Mouse (Mus musculus) spleen, postnatal 36 days (tissue): ENCODE results near the gene Krt83.
A peak's percentile ranks its signal among the peaks of the same experiment; 100 is the strongest.

Source experiments
- DNase-seq, 2 experiments: peaks; one replicate each; pipeline ENCODE4 v3.0.0; 2022; ENCODE audit warnings: low spot score in 2 of 2, mixed read lengths in 1 of 2

The Krt83 gene

GRCm38 (mm10) chr15:101479007-101479665 is 12.2 kb downstream of the Krt83 start:
- no peak for DNase-seq

- no peak for DNase-seq
These were observed 18.3 kb downstream of the Krt83 start, which contains the start of gene Krt86 for GRCm38 (mm10) chr15:101472952-101473528. Gene Krt86, plus strand, starts transcription at chr15:101473478.

GRCm38 (mm10) chr15:101469093-101469492 is 22.2 kb downstream of the Krt83 start:
- DNase-seq = no peak

- DNase-seq = no peak
These were observed 27.7 kb downstream of the Krt83 start, which contains the start of gene Krt81 for GRCm38 (mm10) chr15:101463651-101464050. Gene Krt81, minus strand, starts transcription at chr15:101463751.

GRCm38 (mm10) chr15:101459283-101459682 is 32.0 kb downstream of the Krt83 start:
- DNase-seq = no peak

GRCm38 (mm10) chr15:101458361-101458930 is 32.9 kb downstream of the Krt83 start:
- DNase-seq = no peak

GRCm38 (mm10) chr15:101455891-101456290 is 35.4 kb downstream of the Krt83 start:
- no peak for DNase-seq

- DNase-seq = no peak
These were observed 36.0 kb downstream of the Krt83 start for GRCm38 (mm10) chr15:101455292-101455691.

- no peak for DNase-seq
These were observed 36.5 kb downstream of the Krt83 start for GRCm38 (mm10) chr15:101454774-101455173.

GRCm38 (mm10) chr15:101453093-101453736 is 38.1 kb downstream of the Krt83 start:
- peak; percentile 22 to 29 for DNase-seq

GRCm38 (mm10) chr15:101447444-101447843 is 43.9 kb downstream of the Krt83 start, which contains the start of gene Krt88:
Gene Krt88, plus strand, starts transcription at chr15:101447744.
- DNase-seq = no peak

- DNase-seq = no peak
These were observed 44.7 kb downstream of the Krt83 start for GRCm38 (mm10) chr15:101446572-101446971.

- no peak for DNase-seq
These were observed 50.5 kb downstream of the Krt83 start for GRCm38 (mm10) chr15:101440837-101441236.

- DNase-seq = no peak
These were observed 52.8 kb downstream of the Krt83 start, which contains the start of gene Krt87 for GRCm38 (mm10) chr15:101438555-101438954. Gene Krt87, minus strand, starts transcription at chr15:101438804.

GRCm38 (mm10) chr15:101436611-101437010 is 54.7 kb downstream of the Krt83 start:
- no peak for DNase-seq
